Mouse (Mus musculus): ENCODE results near the gene Gtf3c2.
"Not testable (repeated sequence)": the region's sequence is repeated elsewhere in the genome, so short reads cannot be mapped to it uniquely, and the experiment has no call there.

Gtf3c2 gene

GRCm38 (mm10) chr5:31179766-31180630 lies at the start of gene Gtf3c2, which contains the start of gene Gm29609:
TSS of gene Gtf3c2 (minus strand) at chr5:31180144.
TSS of gene Gm29609 (minus strand) at chr5:31179911.
- peak; percentile 96 for DNase-seq

- DNase-seq, result no peak
These were observed 46.7 kb upstream of the Gtf3c2 start for GRCm38 (mm10) chr5:31226641-31227040.

GRCm38 (mm10) chr5:31222696-31223095 lies 42.8 kb upstream of the Gtf3c2 start:
- no peak for DNase-seq

GRCm38 (mm10) chr5:31221304-31221945 lies 41.5 kb upstream of the Gtf3c2 start:
- peak; percentile 35 to 43 for DNase-seq

- peak; percentile 99 to 100 for DNase-seq
These were observed 40.7 kb upstream of the Gtf3c2 start, which contains the start of gene Ppm1g for GRCm38 (mm10) chr5:31220448-31221303. TSS of gene Ppm1g (minus strand) at chr5:31220687.

- DNase-seq, result no peak
These were observed 40.0 kb upstream of the Gtf3c2 start for GRCm38 (mm10) chr5:31219911-31220447.

GRCm38 (mm10) chr5:31219474-31219873 lies 39.5 kb upstream of the Gtf3c2 start:
- DNase-seq, result no peak

GRCm38 (mm10) chr5:31219070-31219469 lies 39.1 kb upstream of the Gtf3c2 start:
- no peak for DNase-seq

GRCm38 (mm10) chr5:31218294-31218693 lies 38.4 kb upstream of the Gtf3c2 start:
- peak; percentile 50 to 60 for DNase-seq

GRCm38 (mm10) chr5:31216554-31216953 lies 36.6 kb upstream of the Gtf3c2 start:
- DNase-seq, result not testable (repeated sequence)

GRCm38 (mm10) chr5:31204421-31204820 lies 24.5 kb upstream of the Gtf3c2 start:
- no peak for DNase-seq

GRCm38 (mm10) chr5:31203866-31204265 lies 23.9 kb upstream of the Gtf3c2 start:
- DNase-seq, result no peak

GRCm38 (mm10) chr5:31202933-31203332 lies 23.0 kb upstream of the Gtf3c2 start:
- no peak for DNase-seq

GRCm38 (mm10) chr5:31201742-31202590 lies 22.0 kb upstream of the Gtf3c2 start, which contains the start of gene Zfp513:
TSS of gene Zfp513 (minus strand) at chr5:31202303.
- DNase-seq, result peak; percentile 91 to 93

GRCm38 (mm10) chr5:31201042-31201741 lies 21.2 kb upstream of the Gtf3c2 start:
- DNase-seq, result peak; percentile 53

GRCm38 (mm10) chr5:31200327-31200768 lies 20.4 kb upstream of the Gtf3c2 start:
- DNase-seq, result no peak

GRCm38 (mm10) chr5:31199893-31200292 lies 19.9 kb upstream of the Gtf3c2 start:
- no peak for DNase-seq

- no peak for DNase-seq
These were observed 19.5 kb upstream of the Gtf3c2 start for GRCm38 (mm10) chr5:31199321-31199892.

GRCm38 (mm10) chr5:31198616-31199320 lies 18.8 kb upstream of the Gtf3c2 start:
- no peak for DNase-seq

- no peak for DNase-seq
These were observed 18.2 kb upstream of the Gtf3c2 start for GRCm38 (mm10) chr5:31198170-31198569.

Data from B cell, adult 2 months (primary cell).